In genomic region chr2:102449056-102449455, GRCm38 (mm10) we compare ENCODE assay signal across 14 mouse cellular contexts. TPM values are rescaled to one million over a fixed set of nuclear protein-coding genes. Genes with fewer than 3 reads are reported as not detected.
DNase-seq lines count a peak whose midpoint lies in the region; ATAC-seq and TF ChIP-seq lines count a peak whose summit lies in the region.
"Had no signal": no experiment of that assay in that cellular context is flagged by ENCODE, and none has a peak within 500 bp of the region (broad histone marks: within the 10 kb centered on the region; RNA-seq: fewer than 3 reads in every experiment).

No protein-coding gene starts in this region.

- H3K4me2 ChIP-seq in forebrain, postnatal 0 days (ENCODE audit: low read depth), result peak overlapping the region; percentile 95
- H3K4me2 ChIP-seq in limb, embryonic 14.5 days (replicated peaks; ENCODE audit: low read depth, low read length, severe bottlenecking), result peak overlapping the region; percentile 95

- DNase-seq in layer of hippocampus, adult 2 months (ENCODE audit: low spot score in 2 of 2), result no peak
- no peak for DNase-seq in layer of hippocampus, postnatal 10 days (ENCODE audit: low spot score in 2 of 2)
- DNase-seq in forebrain, postnatal 0 days, result no peak
- no peak for DNase-seq in limb, embryonic 14.5 days (ENCODE audit: low spot score)
- DNase-seq in cerebellum, adult 9-10 months, result no peak
- no peak for DNase-seq in heart, postnatal 4 days
- DNase-seq: adrenal gland, postnatal 14 days; cerebellum, adult 9-11 months; lung, adult 18-20 months had no signal

- H3K27me3 ChIP-seq in forebrain, postnatal 0 days (ENCODE audit: insufficient read depth, low read length), result no peaks in the 10 kb centered on the region
- H3K27me3 ChIP-seq in limb, embryonic 14.5 days (ENCODE audit: control insufficient read depth, insufficient read depth, low read length), result no peaks in the 10 kb centered on the region
- H3K27me3 ChIP-seq: intestine, embryonic 15.5 days; Patski had no signal

- H3K27ac ChIP-seq in layer of hippocampus, adult 2 months, result 0 out of 2 replicates have a peak overlapping the region, but pooled peaks have one; percentile 94
- no peak overlapping the region for H3K27ac ChIP-seq in forebrain, postnatal 0 days (ENCODE audit: low read depth, low read length)
- H3K27ac ChIP-seq in limb, embryonic 14.5 days (replicated peaks; ENCODE audit: low read depth, low read length), result no peak overlapping the region
- H3K27ac ChIP-seq: intestine, embryonic 15.5 days had no signal

- peaks cover 3% of the 10 kb centered on the region; the same call in 1 of the 2 replicates for H3K4me1 ChIP-seq in forebrain, postnatal 0 days (ENCODE audit: insufficient read depth)
- peaks cover 18% of the 10 kb centered on the region; the same call in 1 of the 2 replicates for H3K4me1 ChIP-seq in limb, embryonic 14.5 days (ENCODE audit: control insufficient read depth, insufficient read depth, low read length)

- H3K9me3 ChIP-seq in forebrain, postnatal 0 days (ENCODE audit: low read length), result no peaks in the 10 kb centered on the region
- no peaks in the 10 kb centered on the region for H3K9me3 ChIP-seq in limb, embryonic 14.5 days (ENCODE audit: control insufficient read depth, low read length)
- H3K9me3 ChIP-seq: intestine, embryonic 15.5 days had no signal

- ATAC-seq in forebrain, postnatal 0 days, result no peak
- ATAC-seq in limb, embryonic 14.5 days (ENCODE audit: low FRiP score, low read depth), result no peak
- ATAC-seq in megakaryocyte-erythroid progenitor cell, adult 5-6 weeks (replicated peaks; ENCODE audit: low FRiP score, low TSS enrichment, poor library complexity, severe bottlenecking), result no peak
- no peak for ATAC-seq in cerebellum, adult (ENCODE audit: insufficient number of reproducible peaks, low FRiP score, low TSS enrichment)
- ATAC-seq: intestine, embryonic 15.5 days; Patski had no signal

- TF ChIP-seq POLR2A in limb, embryonic 14.5 days (IDR thresholded peaks at IDR 0.05; ENCODE audit: borderline replicate concordance, extremely low read depth, insufficient read depth, insufficient read length), result no peak

- no peaks in the 10 kb centered on the region for H3K36me3 ChIP-seq in forebrain, postnatal 0 days (ENCODE audit: insufficient read depth)
- no peaks in the 10 kb centered on the region for H3K36me3 ChIP-seq in limb, embryonic 14.5 days (ENCODE audit: control insufficient read depth, insufficient read depth, low read length)
- H3K36me3 ChIP-seq: intestine, embryonic 15.5 days had no signal

- 7% methylated on average over 1 of the region's 1 CpGs for WGBS in forebrain, postnatal 0 days
- 15% methylated on average over 1 of the region's 1 CpGs for WGBS in limb, embryonic 14.5 days

- H3K9ac ChIP-seq in forebrain, postnatal 0 days, result 0 out of 2 replicates have a peak overlapping the region, but pooled peaks have one; percentile 25
- no peak overlapping the region for H3K9ac ChIP-seq in limb, embryonic 14.5 days (ENCODE audit: low read depth, low read length, severe bottlenecking)

- H3K4me3 ChIP-seq in layer of hippocampus, adult 2 months, result peak overlapping the region; percentile 87
- H3K4me3 ChIP-seq in forebrain, postnatal 0 days (ENCODE audit: low read depth, low read length), result peak overlapping the region; percentile 77
- peak overlapping the region; percentile 73; the same call in 1 of the 2 replicates for H3K4me3 ChIP-seq in limb, embryonic 14.5 days (replicated peaks; ENCODE audit: low read length)
- H3K4me3 ChIP-seq: erythroblast, embryonic 14.5 days had no signal

- no peak for TF ChIP-seq CTCF in layer of hippocampus, adult 2 months (conservative IDR thresholded peaks at IDR 0.05)
- TF ChIP-seq CTCF in forebrain, postnatal 0 days (IDR thresholded peaks at IDR 0.05; ENCODE audit: low read depth), result no peak

RNA-seq across cellular contexts. Expression of gene Fjx1, which starts 3.2 kb away (rescaled TPM):
- 10 to 100 TPM; 52.9 to 53.6 TPM for total RNA-seq in layer of hippocampus, adult 2 months (2021)
- total RNA-seq in layer of hippocampus, postnatal 10 days (2021), result 10 to 100 TPM; 64.8 to 72.0 TPM
- 81.8 and 86.6 TPM in 2 replicates for total RNA-seq in forebrain, postnatal 0 days (2014; rRNA removed)
- polyA plus RNA-seq in forebrain, postnatal 0 days (2015; fragmentation: Nextera tagmentation; extraction: Ambion mirVana), result 38.2 and 38.9 TPM in 2 replicates
- polyA plus RNA-seq in limb, embryonic 14.5 days (2012; rRNA removed), result 38.8 and 46.5 TPM in 2 replicates
- 25.5 and 30.3 TPM in 2 replicates for polyA plus RNA-seq in limb, embryonic 14.5 days (2014; fragmentation: Nextera tagmentation; extraction: Ambion mirVana)
- total RNA-seq in megakaryocyte-erythroid progenitor cell, adult 5-6 weeks (2014; fragmentation: Nextera tagmentation), result not detected in 2 replicates
- total RNA-seq in megakaryocyte-erythroid progenitor cell, adult 5-6 weeks (2017), result not detected in 2 replicates
- 1 to 10 TPM; 3.2 to 3.3 TPM for total RNA-seq in heart, postnatal 4 days (2021)
- polyA plus RNA-seq: erythroblast, embryonic 14.5 days had no signal

RNA-seq across cellular contexts. Expression of gene Trim44, which starts 41.4 kb away (rescaled TPM):
- total RNA-seq in layer of hippocampus, adult 2 months (2021), result 100 to 1,000 TPM; 169 to 171 TPM
- total RNA-seq in layer of hippocampus, postnatal 10 days (2021), result 100 to 1,000 TPM; 162 to 165 TPM
- total RNA-seq in forebrain, postnatal 0 days (2014; rRNA removed), result 94.8 and 116 TPM in 2 replicates
- polyA plus RNA-seq in forebrain, postnatal 0 days (2015; fragmentation: Nextera tagmentation; extraction: Ambion mirVana), result 24.4 and 41.2 TPM in 2 replicates
- 66.6 and 69.7 TPM in 2 replicates for polyA plus RNA-seq in limb, embryonic 14.5 days (2012; rRNA removed)
- polyA plus RNA-seq in limb, embryonic 14.5 days (2014; fragmentation: Nextera tagmentation; extraction: Ambion mirVana), result 36.4 and 43.0 TPM in 2 replicates
- 34.9 and 37.2 TPM in 2 replicates for total RNA-seq in megakaryocyte-erythroid progenitor cell, adult 5-6 weeks (2014; fragmentation: Nextera tagmentation)
- total RNA-seq in megakaryocyte-erythroid progenitor cell, adult 5-6 weeks (2017), result 34.0 and 45.1 TPM in 2 replicates
- total RNA-seq in heart, postnatal 4 days (2021), result 10 to 100 TPM; 47.8 to 50.4 TPM

Comparison
In these comparisons a context has a peak if more than half of its experiments do, and no peak if none do; other contexts are left out.
1. RNA of gene Fjx1, which starts 3.2 kb away (total RNA-seq): 81.8 to 86.6 TPM in forebrain, postnatal 0 days, 64.8 to 72.0 TPM in layer of hippocampus, postnatal 10 days and 52.9 to 53.6 TPM in layer of hippocampus, adult 2 months; 3.2 to 3.3 TPM in heart, postnatal 4 days and not detected in megakaryocyte-erythroid progenitor cell, adult 5-6 weeks; every median in the first group is over 10 times any median in the second.
2. Peak in every context shown above with its lines, with median percentiles within 50 percentile points of each other: H3K4me3 ChIP-seq.